ENCODE assay signal across 12 mouse cellular contexts in genomic region chr17:13969917-13970316, GRCm38 (mm10). TPM values are rescaled to one million over a fixed set of nuclear protein-coding genes. Genes with fewer than 3 reads are reported as not detected.
"Had no signal": no experiment of that assay in that cellular context is flagged by ENCODE, and none has a peak within 500 bp of the region (broad histone marks: within the 10 kb centered on the region; RNA-seq: fewer than 3 reads in every experiment).

No protein-coding gene starts in this region.

RNA-seq across cellular contexts. Expression of gene Gm7168, which starts 21.7 kb away (rescaled TPM):
- polyA plus RNA-seq: neural tube, embryonic 13.5 days; neural tube, embryonic 14.5 days; neural tube, embryonic 15.5 days; spleen, adult 2 months; stomach, embryonic 14.5 days; stomach, embryonic 15.5 days; stomach, embryonic 16.5 days; stomach, postnatal 0 days; thymus, adult 2 months; thymus, postnatal 0 days; urinary bladder, adult 2 months had no signal

RNA-seq across cellular contexts. Expression of gene Gm7356, which starts 33.6 kb away (rescaled TPM):
- polyA plus RNA-seq: neural tube, embryonic 13.5 days; neural tube, embryonic 14.5 days; neural tube, embryonic 15.5 days; small intestine, adult 2 months; spleen, adult 2 months; stomach, embryonic 14.5 days; stomach, embryonic 15.5 days; stomach, embryonic 16.5 days; stomach, postnatal 0 days; thymus, adult 2 months; thymus, postnatal 0 days; urinary bladder, adult 2 months had no signal
